Mouse (Mus musculus) kidney, postnatal 14 days (tissue): ENCODE measurements around the gene Zfp143.

Experiments used
- DNase-seq: peaks from one replicate; pipeline ENCODE4 v3.0.0; 2022; ENCODE audit warnings: mixed read lengths

Gene Zfp143

DNA sequence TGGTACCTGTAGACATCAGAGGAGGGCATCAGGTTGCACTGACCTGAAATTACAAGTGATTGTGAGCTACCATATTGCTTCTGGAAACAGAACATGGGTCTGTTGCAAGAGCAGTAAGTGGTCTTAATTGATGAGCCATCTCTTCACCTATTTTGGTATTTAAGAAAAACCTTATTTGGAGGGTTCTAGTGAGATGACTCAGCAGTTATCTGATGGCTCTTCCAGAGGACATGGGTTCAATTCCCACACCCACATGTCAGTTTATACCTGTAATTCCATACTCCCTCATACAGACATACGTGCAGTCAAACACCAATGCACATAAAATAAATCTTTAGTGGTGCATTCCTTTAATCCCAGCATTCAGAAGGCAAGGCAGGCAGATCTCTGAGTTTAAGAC is 82.8 kb downstream of the Zfp143 start:
- DNase-seq, result no peak
